Mouse (Mus musculus): ENCODE results near the gene Uchl4.

Uchl4 gene

GRCm38 (mm10) chr9:64272611-64273010 is 37.6 kb downstream of the Uchl4 start:
- in situ Hi-C loops (cut with MboI, MseI) = loop anchor here (5.0 to 25.0 kb wide), 2 partner anchors 85 to 885 kb away; partner anchors contain the start of genes 2300009A05Rik and Map2k5

GRCm38 (mm10) chr9:64273757-64274156 is 38.8 kb downstream of the Uchl4 start:
- in situ Hi-C loops (cut with MboI, MseI) = loop anchor here (5.0 to 25.0 kb wide), 2 partner anchors 86 to 886 kb away; partner anchors contain the start of genes 2300009A05Rik and Map2k5

- in situ Hi-C loops (cut with MboI, MseI) = loop anchor here (5.0 to 25.0 kb wide), 2 partner anchors 87 to 887 kb away; partner anchors contain the start of genes 2300009A05Rik and Map2k5
Measured at GRCm38 (mm10) chr9:64274291-64274690, 39.3 kb downstream of the Uchl4 start.

- in situ Hi-C loops (cut with MboI, MseI) = loop anchor here (5.0 to 25.0 kb wide), 2 partner anchors 88 to 888 kb away; partner anchors contain the start of genes 2300009A05Rik and Map2k5
Measured at GRCm38 (mm10) chr9:64274919-64275318, 39.9 kb downstream of the Uchl4 start.

DNA sequence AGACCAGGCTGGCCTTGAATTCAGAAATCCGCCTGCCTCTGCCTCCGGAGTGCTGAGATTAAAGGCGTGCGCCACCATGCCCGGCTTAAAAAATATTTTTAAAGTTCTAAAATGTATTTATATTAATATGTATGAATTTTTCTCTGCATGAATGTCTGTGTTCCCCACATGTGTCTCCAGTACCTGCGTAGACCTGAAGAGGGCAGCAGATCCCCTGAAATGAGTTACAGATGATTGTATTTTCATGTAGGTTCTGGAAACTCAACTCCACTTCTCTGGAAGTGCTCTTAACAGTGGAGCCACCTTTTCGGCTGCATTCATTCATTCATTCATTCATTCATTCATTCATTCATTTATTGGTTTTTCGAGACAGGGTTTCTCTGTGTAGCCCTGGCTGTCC is 42.7 kb downstream of the Uchl4 start:
- in situ Hi-C loops (cut with MboI, MseI) = no loop called here

DNA sequence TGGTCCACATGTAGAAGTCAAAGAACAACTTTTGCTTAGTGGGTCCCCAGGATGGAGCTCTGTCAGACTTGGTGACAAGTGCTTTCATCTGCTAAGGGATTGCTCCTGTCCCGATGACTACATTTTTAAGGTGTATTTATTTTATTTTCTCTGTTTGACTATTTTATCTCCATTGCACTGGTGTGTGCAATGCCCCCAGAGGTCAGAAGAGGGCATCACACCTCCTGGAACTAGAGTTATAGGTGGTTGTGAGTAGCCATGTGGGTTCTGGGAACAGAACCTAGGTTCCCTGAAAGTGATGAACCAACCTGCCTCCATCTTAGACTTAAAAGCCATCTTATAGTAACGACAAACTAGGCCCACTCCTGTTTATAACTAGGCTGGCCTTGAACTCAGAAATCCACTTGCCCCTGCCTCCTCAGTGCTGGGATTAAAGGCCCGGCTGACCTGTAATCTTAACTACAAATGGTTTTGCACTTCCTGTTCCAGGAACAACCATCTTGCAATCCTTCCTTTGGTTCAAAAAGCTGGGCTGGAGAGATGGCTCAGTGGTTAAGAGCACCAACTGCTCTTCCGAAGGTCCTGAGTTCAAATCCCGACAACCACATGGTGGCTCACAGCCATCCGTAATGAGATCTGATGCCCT is 43.8 kb downstream of the Uchl4 start:
- in situ Hi-C loops (cut with MboI, MseI) = no loop called here

DNA sequence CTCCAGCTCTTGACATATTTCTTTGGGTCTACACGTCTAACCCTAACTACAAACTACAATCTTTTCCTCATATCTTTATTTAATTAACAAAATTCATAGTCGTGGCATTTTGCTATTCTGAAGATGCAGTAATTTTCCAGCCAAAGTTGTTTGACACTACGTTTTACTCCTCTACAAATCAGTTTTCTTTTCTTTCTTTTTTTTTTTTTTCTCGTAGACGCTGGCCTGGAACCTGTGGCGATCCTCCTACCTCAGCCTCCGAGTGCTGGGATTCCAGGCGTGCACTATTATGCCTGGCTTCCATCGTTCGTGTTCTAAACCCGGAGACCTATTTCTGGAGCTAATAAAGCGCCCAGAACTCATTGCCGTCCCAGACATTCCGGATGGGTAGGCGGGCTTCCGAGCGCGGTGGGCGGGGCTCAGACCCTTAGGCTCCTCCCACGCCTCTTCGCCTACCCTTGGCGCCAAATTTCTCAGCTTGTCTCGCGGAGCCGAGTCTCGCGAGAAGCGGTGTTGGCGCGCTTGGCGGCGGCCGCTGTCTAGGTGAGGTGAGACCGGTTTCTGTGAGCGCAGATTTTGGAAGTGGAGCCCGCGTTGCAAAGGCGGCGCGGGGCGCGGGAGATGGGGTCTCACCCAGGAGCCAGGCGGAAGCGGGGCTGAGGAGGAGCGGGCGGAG is 46.2 kb downstream of the Uchl4 start, which contains the start of gene Tipin:
Gene Tipin (plus strand): TSS at position 477 of the 676 bp plus-strand sequence.
- in situ Hi-C loops (cut with MboI, MseI) = no loop called here

DNA sequence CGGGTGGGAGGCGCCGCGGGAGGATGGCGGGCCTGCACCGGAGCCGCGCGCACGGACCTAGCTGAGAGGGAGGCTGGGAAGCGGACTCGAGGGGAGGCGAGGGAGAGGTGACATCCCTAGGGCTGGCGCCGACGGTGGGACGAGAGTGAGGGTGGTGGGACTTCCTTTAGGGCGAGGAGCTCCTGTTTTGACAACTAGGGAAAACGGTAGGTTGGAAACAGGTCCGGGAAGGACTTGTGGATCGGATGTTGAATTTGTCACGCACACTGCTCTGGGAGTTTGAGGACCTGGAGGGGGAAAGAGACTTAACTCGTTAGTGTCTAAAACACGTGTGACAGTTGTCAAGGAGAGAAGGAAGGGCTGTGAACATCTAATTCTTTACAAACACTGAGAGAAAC is 46.8 kb downstream of the Uchl4 start:
- in situ Hi-C loops (cut with MboI, MseI) = no loop called here

- in situ Hi-C loops (cut with MboI, MseI) = no loop called here
Measured at GRCm38 (mm10) chr9:64282404-64282987, 47.5 kb downstream of the Uchl4 start.

Measured in T-helper 2 cell (primary cell).